Mouse (Mus musculus): ENCODE data around the gene Rfx3. TPM values are rescaled to one million over a fixed set of nuclear protein-coding genes. Genes with fewer than 3 reads are reported as not detected.

The Rfx3 gene
- total RNA-seq (2017) = 6.6 and 9.9 TPM in 2 replicates

DNA sequence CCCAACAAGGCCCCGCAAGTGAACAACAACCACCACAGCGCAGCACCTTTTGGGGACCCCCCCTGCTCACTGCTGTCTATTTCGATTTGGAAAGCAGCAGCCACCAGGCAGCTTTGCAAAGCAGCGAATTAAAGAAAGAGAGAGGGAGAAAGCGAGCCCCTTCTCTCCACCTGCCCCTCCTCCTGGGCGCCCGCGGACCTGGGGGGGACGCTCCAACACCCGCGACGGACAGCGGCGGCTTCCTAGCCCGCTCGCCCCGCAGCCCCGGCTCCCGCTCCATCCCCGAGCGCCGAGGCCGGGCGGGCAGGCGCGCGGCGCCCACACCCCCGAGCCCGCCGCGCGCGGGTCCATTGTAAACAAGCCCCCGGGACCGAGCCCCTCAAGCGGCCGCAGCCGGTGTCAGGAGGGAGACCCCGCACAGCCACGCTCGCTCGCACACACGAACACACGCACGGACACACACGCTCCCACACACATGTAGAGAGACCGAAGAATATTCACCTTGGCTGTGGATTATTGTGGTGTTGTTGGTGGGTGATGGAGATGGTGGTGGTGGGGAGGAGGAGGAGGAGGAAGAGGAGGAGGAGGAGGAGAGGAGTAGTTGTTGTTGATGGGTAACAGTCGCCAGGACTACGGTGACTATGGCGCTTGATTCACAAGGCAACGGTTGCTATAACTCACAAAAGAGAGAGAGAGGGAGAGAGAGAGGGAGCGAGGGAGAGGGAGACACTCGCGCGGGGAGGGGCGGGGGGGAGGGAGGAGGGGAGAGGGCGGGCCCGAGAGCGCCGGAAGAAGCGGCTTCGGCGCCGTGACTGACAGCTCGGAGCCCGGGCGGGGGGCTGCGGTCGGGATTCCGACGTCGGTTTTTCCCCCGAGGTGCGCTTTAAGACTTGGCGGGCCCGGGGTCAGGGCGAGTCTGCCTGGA is at the start of gene Rfx3:
Gene Rfx3 (minus strand): TSS at position 696 of the 925 bp plus-strand sequence.
- ATAC-seq (replicated peaks; ENCODE audit: low read depth, poor library complexity, severe bottlenecking) = peak; percentile 53

DNA sequence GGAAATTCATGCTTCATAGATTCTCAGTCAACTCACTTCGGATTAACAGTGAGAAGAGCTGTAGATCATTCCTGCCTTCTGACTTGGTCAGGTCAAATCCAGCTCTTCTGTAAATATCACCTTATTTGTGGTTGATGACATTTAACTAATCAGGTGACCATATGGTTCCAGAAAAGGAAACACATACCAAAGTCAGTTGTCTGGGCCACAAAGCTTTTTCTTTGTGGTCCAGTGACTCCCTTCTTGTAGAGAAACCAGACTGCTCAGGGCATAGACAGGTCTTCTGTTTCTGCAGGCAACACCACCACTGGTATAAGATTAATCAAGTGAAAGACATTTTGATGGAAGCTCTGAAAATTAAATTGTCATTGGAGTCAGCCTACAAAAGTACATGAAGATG is 41.1 kb upstream of the Rfx3 start:
- no peak for ATAC-seq (replicated peaks; ENCODE audit: low read depth, poor library complexity, severe bottlenecking)

- ATAC-seq (replicated peaks; ENCODE audit: low read depth, poor library complexity, severe bottlenecking) = no peak
Observed at GRCm38 (mm10) chr19:28051571-28051970, 40.6 kb upstream of the Rfx3 start.

- ATAC-seq (replicated peaks; ENCODE audit: low read depth, poor library complexity, severe bottlenecking) = no peak
Observed at GRCm38 (mm10) chr19:28049280-28049679, 38.3 kb upstream of the Rfx3 start.

GRCm38 (mm10) chr19:28046806-28047205 is 35.8 kb upstream of the Rfx3 start:
- no peak for ATAC-seq (replicated peaks; ENCODE audit: low read depth, poor library complexity, severe bottlenecking)

DNA sequence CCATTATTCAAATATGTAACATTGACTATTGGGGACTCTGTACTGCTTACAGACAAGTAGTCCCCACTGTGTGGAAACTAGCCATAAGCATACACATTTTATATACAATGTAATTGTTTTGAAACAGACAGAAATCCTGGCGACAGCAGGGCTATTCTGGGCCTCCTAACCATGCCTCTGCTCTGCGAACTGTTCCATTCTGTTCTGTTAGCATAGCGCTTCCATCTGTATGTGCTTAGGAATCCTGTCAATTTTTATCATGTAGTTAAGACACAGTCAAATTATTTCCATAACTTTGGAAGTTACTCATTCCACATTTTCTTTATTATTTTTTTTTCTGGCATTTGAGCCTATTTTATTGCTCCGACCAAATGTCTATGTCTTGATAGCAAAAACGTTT is 34.0 kb upstream of the Rfx3 start:
- ATAC-seq (replicated peaks; ENCODE audit: low read depth, poor library complexity, severe bottlenecking) = no peak

DNA sequence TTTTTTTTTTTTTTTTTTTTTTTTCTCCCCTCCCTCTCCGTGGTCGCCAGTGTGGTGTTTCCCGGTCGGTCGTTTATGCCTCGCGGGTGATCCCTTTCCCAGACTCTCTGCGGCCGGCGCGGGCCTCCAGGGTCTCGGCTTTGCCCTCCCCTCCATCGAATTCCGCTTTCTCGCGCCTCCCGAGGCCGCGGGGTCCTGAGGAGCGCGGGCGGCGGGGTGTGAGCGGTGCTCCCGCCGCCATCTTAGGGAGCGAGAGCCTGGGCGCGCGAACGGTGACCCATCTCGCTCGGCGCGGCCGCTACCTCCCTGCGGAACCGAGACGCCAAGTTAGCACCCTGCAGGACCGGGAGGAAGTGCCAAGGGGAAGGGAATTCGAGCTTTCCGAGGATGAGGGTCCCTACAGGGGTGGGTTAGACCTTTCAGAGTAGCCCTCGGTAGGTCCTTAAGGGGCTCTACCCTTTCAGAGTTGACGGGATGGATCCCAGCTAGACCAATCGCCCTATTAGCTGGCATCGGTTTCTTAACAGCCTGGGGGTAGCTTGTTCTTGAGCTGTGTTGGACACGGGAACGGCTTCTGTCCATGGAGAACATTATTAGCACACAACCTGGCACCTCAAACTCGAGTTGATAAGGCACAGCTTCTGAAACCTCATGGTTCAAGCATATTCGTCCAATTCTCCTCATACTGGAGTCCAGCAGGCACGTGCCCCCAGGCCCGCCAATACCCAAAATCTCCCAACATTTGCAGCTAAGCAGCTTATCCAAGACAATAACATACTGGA is 943 bp upstream of the Rfx3 start:
- ATAC-seq (replicated peaks; ENCODE audit: low read depth, poor library complexity, severe bottlenecking) = peak; percentile 34

DNA sequence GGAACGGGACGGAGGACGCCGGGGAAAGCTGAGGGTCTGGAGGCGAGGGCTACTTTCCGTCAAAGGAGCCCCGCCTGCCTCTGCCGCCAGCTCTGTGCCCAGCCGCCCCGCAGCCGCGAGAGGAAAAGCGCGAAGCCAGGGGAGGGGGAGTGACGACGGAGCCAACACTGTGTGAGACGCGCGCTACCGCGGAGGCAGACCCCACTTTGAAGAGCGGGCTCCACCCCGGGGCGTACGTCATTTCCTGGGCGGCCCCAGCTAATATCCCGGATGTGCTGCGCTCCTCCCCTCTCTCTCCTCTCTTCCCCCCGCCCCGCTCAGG is 391 bp upstream of the Rfx3 start:
- peak; percentile 85 for ATAC-seq (replicated peaks; ENCODE audit: low read depth, poor library complexity, severe bottlenecking)

DNA sequence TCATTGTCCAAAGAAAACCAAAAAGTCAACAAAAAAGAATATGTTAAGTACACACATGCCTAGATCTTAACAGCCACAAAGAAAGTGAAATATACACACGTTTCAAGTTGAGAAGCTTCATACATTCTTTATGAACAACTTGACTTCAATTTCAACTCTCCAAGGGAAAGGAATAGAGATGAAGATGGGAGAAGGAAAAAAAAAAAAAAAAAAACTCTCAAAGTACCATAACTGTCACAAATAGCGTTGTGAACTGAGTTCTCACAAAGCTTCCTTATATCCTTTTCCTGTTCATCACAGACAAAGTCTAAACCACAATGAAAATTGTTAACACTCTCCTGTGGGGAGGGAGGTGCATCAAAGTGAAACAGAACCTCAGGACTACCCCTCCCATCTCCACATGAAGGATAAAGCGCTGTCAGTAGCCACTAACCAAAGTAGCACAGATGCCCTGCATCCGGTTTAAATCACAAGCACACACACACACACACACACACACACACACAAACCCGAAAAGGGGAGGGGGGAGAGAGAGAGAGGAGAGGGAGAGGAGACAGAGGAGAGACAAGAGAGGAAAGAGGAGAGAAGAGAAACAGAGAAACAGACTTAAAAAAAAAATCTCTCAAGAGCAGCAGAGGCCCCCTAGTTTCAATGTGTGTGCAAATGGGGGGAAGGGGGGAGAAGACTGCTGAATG is 1.2 kb downstream of the Rfx3 start:
- ATAC-seq (replicated peaks; ENCODE audit: low read depth, poor library complexity, severe bottlenecking) = peak; percentile 27

GRCm38 (mm10) chr19:28004190-28004589 is 6.8 kb downstream of the Rfx3 start:
- no peak for ATAC-seq (replicated peaks; ENCODE audit: low read depth, poor library complexity, severe bottlenecking)

- ATAC-seq (replicated peaks; ENCODE audit: low read depth, poor library complexity, severe bottlenecking) = no peak
Observed at GRCm38 (mm10) chr19:28003474-28003873, 7.5 kb downstream of the Rfx3 start.

GRCm38 (mm10) chr19:28002708-28003107 is 8.3 kb downstream of the Rfx3 start:
- 0 out of 2 replicates have a peak, but pooled peaks have one; percentile 36 for ATAC-seq (replicated peaks; ENCODE audit: low read depth, poor library complexity, severe bottlenecking)

- ATAC-seq (replicated peaks; ENCODE audit: low read depth, poor library complexity, severe bottlenecking) = no peak
Observed at GRCm38 (mm10) chr19:27992800-27993199, 18.2 kb downstream of the Rfx3 start.

GRCm38 (mm10) chr19:27988746-27989145 is 22.2 kb downstream of the Rfx3 start:
- no peak for ATAC-seq (replicated peaks; ENCODE audit: low read depth, poor library complexity, severe bottlenecking)

GRCm38 (mm10) chr19:27967590-27967989 is 43.4 kb downstream of the Rfx3 start:
- ATAC-seq (replicated peaks; ENCODE audit: low read depth, poor library complexity, severe bottlenecking) = peak; percentile 80; the same call in 1 of the 2 replicates

DNA sequence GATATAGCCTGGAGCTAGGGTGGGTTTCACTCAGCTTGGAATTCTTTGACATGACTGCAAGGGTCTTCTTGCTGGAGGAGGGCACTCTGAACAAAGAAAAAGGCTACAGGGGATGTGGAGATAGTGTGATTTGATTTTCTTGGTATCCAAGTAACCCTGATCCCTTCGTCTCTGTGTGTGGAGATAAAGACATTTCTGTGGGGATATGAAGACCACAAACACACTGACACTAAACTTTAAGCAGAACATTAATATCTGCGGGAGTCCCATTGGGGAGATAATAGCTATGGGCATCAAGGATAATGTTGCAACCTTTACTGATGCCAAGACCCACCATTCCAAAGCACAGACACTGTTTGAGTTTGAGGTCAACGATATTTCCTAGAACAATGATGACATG is 49.7 kb downstream of the Rfx3 start:
- ATAC-seq (replicated peaks; ENCODE audit: low read depth, poor library complexity, severe bottlenecking) = no peak

GRCm38 (mm10) chr19:27935453-27935852 is 75.5 kb downstream of the Rfx3 start:
- ATAC-seq (replicated peaks; ENCODE audit: low read depth, poor library complexity, severe bottlenecking) = no peak

DNA sequence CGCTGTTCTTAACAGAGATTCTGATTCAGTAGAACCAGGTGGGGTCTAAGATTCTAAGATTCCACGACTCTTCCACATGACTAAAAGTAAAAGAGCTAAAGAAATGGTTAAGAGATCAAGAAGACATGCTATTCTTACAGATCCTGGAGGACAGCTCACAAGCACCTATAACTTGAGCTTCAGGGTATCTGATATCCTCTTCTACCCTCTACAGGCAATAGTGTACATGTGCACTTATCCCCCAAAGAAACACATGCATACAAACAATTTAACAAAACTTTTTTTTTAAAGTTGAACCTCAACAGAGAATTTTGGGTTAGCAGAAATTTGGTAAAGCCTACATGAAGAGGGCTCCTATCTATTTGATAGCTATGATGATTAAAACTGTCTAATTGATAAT is 79.8 kb downstream of the Rfx3 start:
- 0 out of 2 replicates have a peak, but pooled peaks have one; percentile 32 for ATAC-seq (replicated peaks; ENCODE audit: low read depth, poor library complexity, severe bottlenecking)

- peak; percentile 92 for ATAC-seq (replicated peaks; ENCODE audit: low read depth, poor library complexity, severe bottlenecking)
Observed at GRCm38 (mm10) chr19:27926378-27926777, 84.6 kb downstream of the Rfx3 start.

DNA sequence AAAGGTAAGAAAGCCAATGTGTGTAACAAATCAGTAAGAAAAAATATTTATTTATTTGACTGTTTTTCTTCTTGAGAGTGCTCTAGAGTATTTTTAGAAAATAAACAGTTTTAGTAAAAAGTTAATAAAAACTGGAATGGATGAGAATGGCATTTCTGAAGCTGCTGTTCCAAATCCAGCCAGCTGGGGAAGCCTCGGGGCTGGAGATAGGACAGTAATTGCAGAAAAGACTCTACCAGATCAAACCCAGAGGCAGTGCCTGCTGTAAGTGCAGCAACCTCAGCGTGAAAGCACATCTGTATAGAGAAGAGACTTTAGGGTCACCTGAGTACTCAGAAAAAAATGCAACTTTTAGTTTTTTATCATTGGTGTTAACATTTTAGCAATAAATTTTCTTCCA is 91.9 kb downstream of the Rfx3 start:
- no peak for ATAC-seq (replicated peaks; ENCODE audit: low read depth, poor library complexity, severe bottlenecking)

- no peak for ATAC-seq (replicated peaks; ENCODE audit: low read depth, poor library complexity, severe bottlenecking)
Observed at GRCm38 (mm10) chr19:27916446-27916845, 94.5 kb downstream of the Rfx3 start.

All from common myeloid progenitor, adult 5-6 weeks (primary cell).